Mouse (Mus musculus): ENCODE data around the gene Gldc. TPM values are rescaled to one million over a fixed set of nuclear protein-coding genes. Genes with fewer than 3 reads are reported as not detected.

Gene Gldc
- polyA plus RNA-seq, 1 experiment from 2014 or later = 7.2 TPM

Other genes starting within 250 kb of the Gldc start
- not detected in 2 replicates for gene Trpd52l3, start 171.6 kb downstream of the Gldc start, polyA plus RNA-seq (2014; fragmentation: Nextera tagmentation; extraction: Ambion mirVana)
- gene Uhrf2, start 144.9 kb downstream of the Gldc start, polyA plus RNA-seq (2014; fragmentation: Nextera tagmentation; extraction: Ambion mirVana) = 52.3 and 59.2 TPM in 2 replicates
- not detected in 2 replicates for gene Mbl2, start 57.5 kb upstream of the Gldc start, polyA plus RNA-seq (2014; fragmentation: Nextera tagmentation; extraction: Ambion mirVana)